Comparison of ENCODE assay signal across 18 mouse cellular contexts in genomic region chr9:90830704-90831103, GRCm38 (mm10).
"Had no signal": no experiment of that assay in that cellular context is flagged by ENCODE, and none has a peak within 500 bp of the region (broad histone marks: within the 10 kb centered on the region; RNA-seq: fewer than 3 reads in every experiment).

No protein-coding gene starts in this region.

- H3K9ac ChIP-seq: liver, embryonic 14.5 days; lung, embryonic 15.5 days; midbrain, embryonic 13.5 days; midbrain, embryonic 15.5 days; neural tube, embryonic 12.5 days; stomach, embryonic 15.5 days had no signal

- H3K27me3 ChIP-seq: lung, embryonic 15.5 days; megakaryocyte, embryonic 14.5 days; midbrain, embryonic 13.5 days; midbrain, embryonic 15.5 days; neural tube, embryonic 12.5 days; stomach, embryonic 15.5 days had no signal

- H3K4me3 ChIP-seq: lung, embryonic 15.5 days; megakaryocyte, embryonic 14.5 days; midbrain, embryonic 10.5 days; midbrain, embryonic 13.5 days; midbrain, embryonic 15.5 days; neural tube, embryonic 12.5 days; stomach, embryonic 15.5 days had no signal

- H3K4me1 ChIP-seq: lung, embryonic 15.5 days; megakaryocyte, embryonic 14.5 days; midbrain, embryonic 15.5 days; stomach, embryonic 15.5 days had no signal

- H3K9me3 ChIP-seq: lung, embryonic 15.5 days; megakaryocyte, embryonic 14.5 days; midbrain, embryonic 10.5 days; midbrain, embryonic 13.5 days; midbrain, embryonic 15.5 days; neural tube, embryonic 12.5 days; stomach, embryonic 15.5 days had no signal

- DNase-seq: lung, adult 2 months; lung, postnatal 14 days; lung, postnatal 36 days; right cerebral cortex, postnatal 14 days; thymus, adult 2 months; thymus, postnatal 25 days; thymus, postnatal 4 days had no signal

- H3K27ac ChIP-seq: liver, embryonic 14.5 days; lung, embryonic 15.5 days; macrophage; midbrain, embryonic 10.5 days; midbrain, embryonic 13.5 days; midbrain, embryonic 15.5 days; neural tube, embryonic 12.5 days; stomach, embryonic 15.5 days; stomach, postnatal 0 days had no signal

- ATAC-seq: lung, postnatal 0 days; midbrain, embryonic 13.5 days; midbrain, embryonic 15.5 days had no signal

- H3K36me3 ChIP-seq: lung, embryonic 15.5 days; midbrain, embryonic 10.5 days; midbrain, embryonic 13.5 days; midbrain, embryonic 15.5 days; neural tube, embryonic 12.5 days; stomach, embryonic 15.5 days had no signal

- H3K4me2 ChIP-seq: lung, embryonic 15.5 days; midbrain, embryonic 13.5 days; midbrain, embryonic 15.5 days; neural tube, embryonic 12.5 days; stomach, embryonic 15.5 days had no signal
